Mouse (Mus musculus) stomach, postnatal 0 days (tissue): ENCODE measurements around the gene Tapt1.

Experiments used
- CTCF ChIP-seq: IDR thresholded peaks from 2 replicates; pipeline ENCODE4 v1.5.1; 2016; ENCODE audit warnings: antibody characterized with exemption, low read depth, mild to moderate bottlenecking, moderate library complexity
- EP300 ChIP-seq: optimal IDR thresholded peaks from 2 replicates; pipeline ENCODE3; 2016; ENCODE audit warnings: antibody characterized with exemption

DNA sequence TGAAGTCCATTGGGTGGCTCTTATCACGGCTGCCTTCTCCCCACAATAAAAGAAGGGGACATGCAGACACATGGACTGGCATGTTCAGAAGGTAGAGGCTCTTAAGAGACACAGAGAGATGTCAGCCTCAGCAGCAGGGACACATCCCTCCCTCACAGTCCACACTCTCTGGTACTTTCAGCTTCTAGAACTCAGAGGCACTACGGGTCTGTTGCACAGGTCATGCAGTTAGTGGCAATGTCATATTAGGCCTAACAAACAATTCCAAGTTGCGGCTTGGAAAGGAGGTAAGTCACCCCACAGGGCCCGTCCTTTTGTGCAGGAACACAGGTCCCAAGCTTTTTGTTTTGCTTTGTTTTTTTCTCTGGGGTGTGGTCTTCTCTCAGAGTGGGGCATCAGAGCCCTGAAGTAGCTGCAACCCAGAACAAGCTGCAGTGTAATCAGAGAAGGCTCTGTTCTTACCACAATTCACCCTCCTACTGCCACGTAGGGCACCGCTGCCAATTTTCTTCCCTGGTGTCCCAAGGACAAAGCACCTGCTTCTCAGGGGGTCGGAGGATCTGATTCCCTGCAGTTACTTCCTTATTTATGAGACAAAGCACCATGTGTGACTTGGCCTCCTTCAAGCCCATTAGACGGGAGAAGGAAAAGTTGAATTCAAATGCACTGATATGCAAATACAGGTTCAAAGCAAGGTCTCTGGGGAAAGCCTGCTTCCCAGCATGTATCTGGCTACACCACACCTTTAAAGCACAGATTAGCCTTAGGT, 82.8 kb downstream of the Tapt1 start:
- TF ChIP-seq EP300 (no peak), CTCF (no peak)
